Mouse (Mus musculus): ENCODE results near the gene Chsy1.

Chsy1 gene

GRCm38 (mm10) chr7:66109855-66110635 is 730 bp downstream of the Chsy1 start:
- peak; percentile 78 for DNase-seq (ENCODE audit: low read depth, low spot score)

- peak; percentile 77 for DNase-seq (ENCODE audit: low read depth, low spot score)
Measured at GRCm38 (mm10) chr7:66110636-66111112, 1.4 kb downstream of the Chsy1 start.

- peak; percentile 58 for DNase-seq (ENCODE audit: low read depth, low spot score)
Measured at GRCm38 (mm10) chr7:66111211-66111610, 1.9 kb downstream of the Chsy1 start.

GRCm38 (mm10) chr7:66113561-66113960 is 4.2 kb downstream of the Chsy1 start:
- DNase-seq (ENCODE audit: low read depth, low spot score) = no peak

- DNase-seq (ENCODE audit: low read depth, low spot score) = no peak
Measured at GRCm38 (mm10) chr7:66115821-66116343, 6.6 kb downstream of the Chsy1 start.

GRCm38 (mm10) chr7:66116906-66117482 is 7.7 kb downstream of the Chsy1 start:
- no peak for DNase-seq (ENCODE audit: low read depth, low spot score)

- no peak for DNase-seq (ENCODE audit: low read depth, low spot score)
Measured at GRCm38 (mm10) chr7:66118046-66118445, 8.7 kb downstream of the Chsy1 start.

GRCm38 (mm10) chr7:66118796-66119195 is 9.5 kb downstream of the Chsy1 start:
- DNase-seq (ENCODE audit: low read depth, low spot score) = peak; percentile 61

GRCm38 (mm10) chr7:66120139-66120538 is 10.8 kb downstream of the Chsy1 start:
- peak; percentile 50 for DNase-seq (ENCODE audit: low read depth, low spot score)

- DNase-seq (ENCODE audit: low read depth, low spot score) = peak; percentile 82
Measured at GRCm38 (mm10) chr7:66120702-66121396, 11.5 kb downstream of the Chsy1 start.

GRCm38 (mm10) chr7:66124551-66124968 is 15.2 kb downstream of the Chsy1 start:
- peak; percentile 82 for DNase-seq (ENCODE audit: low read depth, low spot score)

GRCm38 (mm10) chr7:66125368-66125767 is 16.1 kb downstream of the Chsy1 start:
- no peak for DNase-seq (ENCODE audit: low read depth, low spot score)

- no peak for DNase-seq (ENCODE audit: low read depth, low spot score)
Measured at GRCm38 (mm10) chr7:66127951-66128645, 18.8 kb downstream of the Chsy1 start.

GRCm38 (mm10) chr7:66128857-66129256 is 19.5 kb downstream of the Chsy1 start:
- no peak for DNase-seq (ENCODE audit: low read depth, low spot score)

GRCm38 (mm10) chr7:66130296-66130695 is 21.0 kb downstream of the Chsy1 start:
- no peak for DNase-seq (ENCODE audit: low read depth, low spot score)

GRCm38 (mm10) chr7:66131776-66132421 is 22.6 kb downstream of the Chsy1 start:
- no peak for DNase-seq (ENCODE audit: low read depth, low spot score)

- DNase-seq (ENCODE audit: low read depth, low spot score) = no peak
Measured at GRCm38 (mm10) chr7:66134154-66134553, 24.8 kb downstream of the Chsy1 start.

GRCm38 (mm10) chr7:66135644-66136043 is 26.3 kb downstream of the Chsy1 start:
- DNase-seq (ENCODE audit: low read depth, low spot score) = no peak

GRCm38 (mm10) chr7:66136187-66136586 is 26.9 kb downstream of the Chsy1 start:
- DNase-seq (ENCODE audit: low read depth, low spot score) = no peak

GRCm38 (mm10) chr7:66137309-66137708 is 28.0 kb downstream of the Chsy1 start:
- no peak for DNase-seq (ENCODE audit: low read depth, low spot score)

- no peak for DNase-seq (ENCODE audit: low read depth, low spot score)
Measured at GRCm38 (mm10) chr7:66138301-66138700, 29.0 kb downstream of the Chsy1 start.
